Mouse (Mus musculus) heart, adult 2 months (tissue): ENCODE data around the gene Zfp281. TPM values are rescaled to one million over a fixed set of nuclear protein-coding genes. Genes with fewer than 3 reads are reported as not detected.

Experiments used
- DNase-seq, 2 experiments: peaks; one replicate each; pipeline ENCODE4 v3.0.0; 2021
- H3K27ac ChIP-seq: fragments of 200-600 bp; 2 replicates; pipeline ENCODE4 v1.8.1; 2022
- H3K27me3 ChIP-seq: fragments of 200-500 bp; 2 replicates; pipeline ENCODE4 v1.6.1; 2012; ENCODE audit warnings: mild to moderate bottlenecking, low read length, inconsistent platforms, mixed read lengths; ENCODE audit not compliant: control insufficient read depth, insufficient read depth
- H3K36me3 ChIP-seq: fragments of 200-500 bp; 2 replicates; pipeline ENCODE4 v1.6.1; 2012; ENCODE audit warnings: low read length, inconsistent platforms; ENCODE audit not compliant: control insufficient read depth, insufficient read depth
- H3K4me1 ChIP-seq: fragments of 200-500 bp; 2 replicates; pipeline ENCODE4 v1.6.1; 2011; ENCODE audit warnings: low read length; ENCODE audit not compliant: control insufficient read depth, insufficient read depth
- H3K4me3 ChIP-seq: fragments of 200-600 bp; 2 replicates; pipeline ENCODE4 v1.8.1; 2022
- H3K79me2 ChIP-seq: fragments of 200-500 bp; replicated peaks from 2 replicates; pipeline ENCODE4 v1.6.1; 2012; ENCODE audit warnings: mild to moderate bottlenecking, inconsistent platforms, low read length, moderate library complexity, mixed read lengths; ENCODE audit not compliant: control insufficient read depth, insufficient read depth
- H3K9ac ChIP-seq: fragments of 200-500 bp; 2 replicates; pipeline ENCODE4 v1.6.1; 2012; ENCODE audit warnings: low read depth, mild to moderate bottlenecking, control low read depth, inconsistent platforms, low read length, mixed read lengths
- CTCF ChIP-seq: fragments of 200-600 bp; IDR thresholded peaks from 2 replicates; pipeline ENCODE4 v1.8.1; 2022; ENCODE audit warnings: antibody characterized with exemption, mild to moderate bottlenecking, moderate library complexity
- EP300 ChIP-seq: fragments of 200-500 bp; IDR thresholded peaks from 2 replicates; pipeline ENCODE4 v1.6.1; 2011; ENCODE audit warnings: low read depth, low read length, control low read depth; ENCODE audit not compliant: insufficient read depth
- POLR2A ChIP-seq: fragments of 200-500 bp; IDR thresholded peaks from 2 replicates; pipeline ENCODE4 v1.6.1; 2011; ENCODE audit warnings: mild to moderate bottlenecking, low read depth, low read length, control low read depth; ENCODE audit not compliant: insufficient read depth
- WGBS: fragments of 180-500 bp; shearing (Covaris S2); methylation state at CpG from one replicate; pipeline ENCODE4 v1.1.7; 2018; 5-methylcytosine and 5-hydroxymethylcytosine counted together
- intact Hi-C: fragments of 180-260 bp; cut with DNase I; formaldehyde crosslinking; loops from one replicate; pipeline ENCODE4 v1.15.1; 2025
- polyA plus RNA-seq: library from polyadenylated mRNA; depleted of rRNA; stranded (reverse); fragments of >200 nt; gene quantifications from 2 replicates; pipeline ENCODE4 v1.2.3, GENCODE M21; 2012
- total RNA-seq, 2 experiments: library from RNA; stranded (reverse); gene quantifications; 2 replicates each; pipeline ENCODE4 v1.2.3; 2021

Gene Zfp281
- total and polyA plus RNA-seq, 3 experiments: 2.1 to 10.1 (median 9.9) TPM

GRCm38 (mm10) chr1:136672564-136672963 lies 47.9 kb downstream of the Zfp281 start:
- H3K27ac ChIP-seq: no peak overlapping the region
- H3K4me3 ChIP-seq: no peak overlapping the region
- H3K27me3 ChIP-seq: no peaks in the 10 kb centered on the region
- no peaks in the 10 kb centered on the region for H3K79me2 ChIP-seq
- no peaks in the 10 kb centered on the region for H3K4me1 ChIP-seq
- WGBS: 96% methylated on average over 6 of the region's 6 CpGs
- TF ChIP-seq CTCF (no peak), EP300 (no peak), POLR2A (no peak)
- no peaks in the 10 kb centered on the region for H3K36me3 ChIP-seq
- intact Hi-C loops: no loop called here
- no peak for DNase-seq
- no peak overlapping the region for H3K9ac ChIP-seq

GRCm38 (mm10) chr1:136673293-136673692 lies 48.6 kb downstream of the Zfp281 start:
- H3K27me3 ChIP-seq: no peaks in the 10 kb centered on the region
- no peak for DNase-seq
- no peaks in the 10 kb centered on the region for H3K36me3 ChIP-seq
- intact Hi-C loops: no loop called here
- 59% methylated on average over 4 of the region's 4 CpGs for WGBS
- H3K4me1 ChIP-seq: no peaks in the 10 kb centered on the region
- H3K9ac ChIP-seq: no peak overlapping the region
- H3K27ac ChIP-seq: no peak overlapping the region
- no peaks in the 10 kb centered on the region for H3K79me2 ChIP-seq
- no peak overlapping the region for H3K4me3 ChIP-seq
- TF ChIP-seq EP300 (no peak), CTCF (no peak), POLR2A (no peak)

- H3K36me3 ChIP-seq: no peaks in the 10 kb centered on the region
- H3K9ac ChIP-seq: no peak overlapping the region
- 52% methylated on average over 25 of the region's 25 CpGs for WGBS
- H3K4me1 ChIP-seq: no peaks in the 10 kb centered on the region
- no peak overlapping the region for H3K27ac ChIP-seq
- TF ChIP-seq EP300: no peak
- no peak for TF ChIP-seq CTCF
- no peak for TF ChIP-seq POLR2A
- no peaks in the 10 kb centered on the region for H3K79me2 ChIP-seq
- intact Hi-C loops: no loop called here
- no peaks in the 10 kb centered on the region for H3K27me3 ChIP-seq
- H3K4me3 ChIP-seq: no peak overlapping the region
- no peak for DNase-seq
Observed at GRCm38 (mm10) chr1:136674548-136675455, 50.1 kb downstream of the Zfp281 start.

- no peak overlapping the region for H3K4me3 ChIP-seq
- H3K36me3 ChIP-seq: no peaks in the 10 kb centered on the region
- H3K79me2 ChIP-seq: no peaks in the 10 kb centered on the region
- intact Hi-C loops: no loop called here
- H3K9ac ChIP-seq: no peak overlapping the region
- no peaks in the 10 kb centered on the region for H3K27me3 ChIP-seq
- no peaks in the 10 kb centered on the region for H3K4me1 ChIP-seq
- H3K27ac ChIP-seq: no peak overlapping the region
- DNase-seq: no peak
- whole genome bisulfite sequencing: 75% methylated on average over 16 of the region's 16 CpGs
- no peak for TF ChIP-seq CTCF
Observed at GRCm38 (mm10) chr1:136675736-136676444, 51.2 kb downstream of the Zfp281 start.

- no peaks in the 10 kb centered on the region for H3K36me3 ChIP-seq
- H3K4me1 ChIP-seq: no peaks in the 10 kb centered on the region
- intact Hi-C loops: no loop called here
- 68% methylated on average over 6 of the region's 6 CpGs for WGBS
- no peak overlapping the region for H3K9ac ChIP-seq
- no peak for TF ChIP-seq EP300
- TF ChIP-seq CTCF: no peak
- TF ChIP-seq POLR2A: no peak
- H3K4me3 ChIP-seq: no peak overlapping the region
- H3K27me3 ChIP-seq: no peaks in the 10 kb centered on the region
- DNase-seq: no peak
- no peaks in the 10 kb centered on the region for H3K79me2 ChIP-seq
- no peak overlapping the region for H3K27ac ChIP-seq
Observed at GRCm38 (mm10) chr1:136676445-136676755, 51.7 kb downstream of the Zfp281 start.

GRCm38 (mm10) chr1:136677847-136678325 lies 53.2 kb downstream of the Zfp281 start:
- WGBS: 91% methylated on average over 3 of the region's 3 CpGs
- H3K9ac ChIP-seq: no peak overlapping the region
- no peak overlapping the region for H3K4me3 ChIP-seq
- no peak for DNase-seq
- intact Hi-C loops: no loop called here
- no peaks in the 10 kb centered on the region for H3K36me3 ChIP-seq
- no peaks in the 10 kb centered on the region for H3K79me2 ChIP-seq
- no peaks in the 10 kb centered on the region for H3K27me3 ChIP-seq
- no peak overlapping the region for H3K27ac ChIP-seq
- TF ChIP-seq CTCF: no peak
- no peak for TF ChIP-seq POLR2A
- TF ChIP-seq EP300: no peak
- H3K4me1 ChIP-seq: peaks cover under 1% of the 10 kb centered on the region
